Mouse (Mus musculus) heart, adult 2 months (tissue): ENCODE measurements at regions not wholly inside any gene's neighbourhood (a gene's known extent, or its start where the extent isn't known, plus 50 kb on each side); places are given as distances from the start of the nearest gene placed in this dataset.

Source experiments
- CTCF ChIP-seq: fragments of 200-600 bp; IDR thresholded peaks from 2 replicates; pipeline ENCODE4 v1.8.1; 2022; ENCODE audit warnings: antibody characterized with exemption, mild to moderate bottlenecking, moderate library complexity
- POLR2A ChIP-seq: fragments of 200-500 bp; IDR thresholded peaks from 2 replicates; pipeline ENCODE4 v1.6.1; 2011; ENCODE audit warnings: mild to moderate bottlenecking, low read depth, low read length, control low read depth; ENCODE audit not compliant: insufficient read depth

- no peak for TF ChIP-seq CTCF
- TF ChIP-seq POLR2A: no peak
Observed at GRCm38 (mm10) chr11:71903020-71903410, 134.3 kb downstream of the Aipl1 start.
